Mouse (Mus musculus) mesoderm, embryonic 11.5 days (tissue): ENCODE data around the gene Crip2.
A peak's percentile ranks its signal among the peaks of the same experiment; 100 is the strongest.

Experiments used
- DNase-seq: peaks from one replicate; pipeline ENCODE4 v3.0.0-alpha.2; 2012; ENCODE audit warnings: low read depth, low spot score

The Crip2 gene

GRCm38 (mm10) chr12:113147481-113147880, 7.4 kb downstream of the Crip2 start:
- DNase-seq, result no peak

- no peak for DNase-seq
These were observed 8.5 kb downstream of the Crip2 start for GRCm38 (mm10) chr12:113148381-113149035.

DNA sequence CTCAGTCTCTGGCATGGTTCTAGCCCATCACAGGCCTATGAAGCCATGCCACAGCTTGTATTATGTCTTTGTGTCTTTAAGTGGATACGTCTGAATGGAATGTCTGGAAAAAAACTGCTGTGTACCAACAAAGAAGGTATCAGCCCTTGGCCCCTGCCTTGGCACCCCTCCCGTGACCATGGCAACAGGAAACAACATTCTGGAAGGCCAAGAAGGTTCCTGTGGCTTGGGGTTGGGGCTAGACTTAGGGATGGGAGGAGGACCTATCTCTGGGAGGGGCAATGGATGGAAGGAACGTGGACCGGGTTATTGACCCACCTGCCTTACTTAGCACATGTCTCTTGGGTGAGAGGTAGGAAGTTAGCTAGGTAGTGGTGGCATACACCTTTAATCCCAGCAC, 9.3 kb downstream of the Crip2 start:
- no peak for DNase-seq

DNA sequence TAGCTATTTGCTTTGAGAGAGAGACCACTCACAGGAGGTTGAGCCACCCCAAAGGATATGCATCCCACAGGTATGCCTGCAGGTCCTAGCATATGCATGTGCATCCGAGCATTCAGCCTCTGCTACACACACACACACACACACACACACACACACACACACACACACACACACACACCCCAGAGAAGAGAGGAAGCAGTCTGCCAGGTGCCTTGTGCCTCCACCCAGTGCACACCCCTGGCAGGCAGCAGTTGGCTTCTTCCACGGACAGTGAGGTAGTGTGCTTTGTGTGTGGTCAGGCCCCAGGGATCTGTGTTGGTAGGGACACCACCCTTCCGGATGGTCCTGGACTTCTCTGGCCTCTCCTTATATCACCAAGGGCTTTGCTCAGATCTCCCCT, 9.9 kb downstream of the Crip2 start:
- DNase-seq, result no peak

DNA sequence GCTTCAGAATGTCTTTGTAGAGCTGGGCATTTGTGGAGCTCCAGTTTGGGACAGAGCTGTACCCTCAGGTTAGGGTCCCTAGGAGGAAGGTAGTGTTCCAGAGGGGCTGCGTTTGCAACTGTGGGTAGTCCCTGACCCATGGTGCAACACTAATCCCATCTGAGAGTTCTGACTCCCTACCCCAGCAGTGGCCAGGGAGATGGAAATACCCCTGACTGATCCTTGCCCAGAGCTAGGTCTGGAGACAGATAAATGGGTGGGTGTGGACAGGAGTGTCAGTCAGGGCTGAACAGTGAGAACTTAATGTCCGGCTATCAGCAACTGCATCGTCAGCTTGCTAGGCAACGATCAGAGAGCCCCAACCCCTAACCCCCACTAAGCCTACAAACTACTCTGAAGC, 10.6 kb downstream of the Crip2 start:
- no peak for DNase-seq

- DNase-seq, result no peak
These were observed 11.0 kb downstream of the Crip2 start for GRCm38 (mm10) chr12:113151046-113151445.

GRCm38 (mm10) chr12:113151661-113152271, 11.7 kb downstream of the Crip2 start:
- no peak for DNase-seq

GRCm38 (mm10) chr12:113152272-113152661, 12.2 kb downstream of the Crip2 start:
- no peak for DNase-seq

- no peak for DNase-seq
These were observed 13.0 kb downstream of the Crip2 start for GRCm38 (mm10) chr12:113152991-113153525.

DNA sequence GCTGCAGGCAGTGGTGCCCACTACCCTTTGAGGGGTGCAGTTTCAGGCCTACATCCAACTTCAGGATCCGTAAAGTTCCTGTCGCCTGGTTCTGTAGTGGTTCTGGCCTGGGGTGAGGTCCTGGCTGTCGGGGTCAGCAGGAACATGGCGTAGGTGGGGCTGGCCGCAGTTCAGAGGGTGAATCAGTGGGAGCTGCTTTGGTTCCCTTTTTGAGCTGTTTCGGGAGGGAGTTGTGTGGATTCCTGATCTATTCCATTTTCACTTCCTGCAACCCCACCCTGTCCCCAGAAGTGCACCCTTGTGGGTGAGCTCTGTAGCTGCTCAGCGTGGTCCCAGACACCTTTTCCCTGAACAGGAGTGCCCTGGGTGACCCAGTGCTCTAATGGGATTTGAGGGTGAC, 13.9 kb downstream of the Crip2 start:
- no peak for DNase-seq

GRCm38 (mm10) chr12:113154747-113155075, 14.7 kb downstream of the Crip2 start:
- no peak for DNase-seq

- DNase-seq, result no peak
These were observed 15.2 kb downstream of the Crip2 start for GRCm38 (mm10) chr12:113155076-113155771.

DNA sequence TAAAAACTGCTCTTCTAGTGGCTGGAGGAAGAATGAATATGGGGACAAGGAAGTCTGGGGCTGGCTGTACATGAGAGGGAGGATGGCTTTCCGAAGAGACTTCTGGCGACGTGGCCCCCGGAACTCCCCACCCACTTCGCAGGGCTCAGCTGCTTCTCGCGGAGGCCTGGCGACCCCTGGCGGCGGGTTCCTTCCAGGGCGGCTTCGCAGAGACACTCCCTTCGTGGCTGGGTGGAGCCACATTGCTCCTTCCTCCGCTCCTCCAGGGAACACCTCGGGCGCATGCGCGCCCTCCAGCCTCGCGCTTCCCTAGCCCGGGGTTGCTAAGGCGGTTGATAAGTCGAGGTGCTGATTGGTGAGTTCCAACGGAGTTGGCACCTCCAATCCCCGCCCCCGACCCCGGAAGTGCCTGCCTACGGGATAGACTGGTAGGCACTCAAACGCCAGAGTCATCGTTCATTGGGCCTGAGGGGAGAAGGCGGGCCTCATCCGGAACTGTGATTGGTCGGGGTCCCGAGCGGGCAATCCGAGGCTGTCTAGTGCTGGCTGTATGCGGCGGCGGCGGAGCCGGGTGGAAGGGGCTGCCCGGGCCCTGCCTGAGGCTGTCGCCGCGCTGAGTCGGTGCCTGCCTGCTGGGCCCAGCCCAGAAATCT, 16.0 kb downstream of the Crip2 start, which contains the start of gene Tedc1:
Gene Tedc1 (plus strand): TSS at position 535 of the 653 bp plus-strand sequence.
- DNase-seq, result peak; percentile 100

DNA sequence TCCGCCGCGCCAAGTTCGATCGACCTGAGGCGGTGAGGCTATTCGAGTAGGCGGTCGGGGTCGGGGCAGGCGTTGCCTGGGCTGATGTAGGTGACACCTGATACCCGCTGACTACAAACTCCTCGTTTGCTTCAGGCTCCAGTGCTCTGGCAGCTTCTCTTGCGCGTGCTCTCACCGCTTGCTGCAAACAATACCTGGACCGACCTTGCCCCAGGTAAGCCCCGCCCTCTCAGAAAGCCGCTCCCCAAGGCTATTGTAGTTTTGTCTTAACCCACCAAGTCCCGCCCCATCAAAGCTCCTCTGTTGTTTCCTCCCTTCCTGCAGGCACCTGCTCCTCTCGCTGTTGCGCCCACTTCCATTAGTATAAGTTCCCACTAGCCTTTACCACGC, 16.5 kb downstream of the Crip2 start:
- DNase-seq, result no peak

GRCm38 (mm10) chr12:113157002-113157401, 17.0 kb downstream of the Crip2 start:
- DNase-seq, result no peak

DNA sequence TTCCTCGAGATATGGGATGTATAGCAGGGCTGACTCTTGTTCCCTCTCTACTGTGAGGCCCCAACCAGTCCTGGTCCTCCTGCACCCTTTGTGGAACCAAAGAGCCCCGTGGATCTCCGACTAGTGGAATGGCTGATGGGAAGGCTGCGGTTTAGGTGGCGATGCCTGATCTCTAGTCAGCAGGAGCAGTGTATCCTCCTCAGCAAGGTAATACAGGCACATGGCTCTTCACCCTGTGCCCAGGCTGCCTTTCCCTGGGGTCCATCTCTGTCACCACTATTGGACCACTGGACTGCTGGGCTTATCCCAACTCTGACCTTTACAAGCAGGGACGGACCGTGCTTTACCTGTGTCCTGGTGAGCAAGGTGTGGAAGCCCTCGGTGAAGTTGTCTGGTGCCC, 17.5 kb downstream of the Crip2 start:
- DNase-seq, result no peak

GRCm38 (mm10) chr12:113157971-113158370, 17.9 kb downstream of the Crip2 start:
- no peak for DNase-seq

DNA sequence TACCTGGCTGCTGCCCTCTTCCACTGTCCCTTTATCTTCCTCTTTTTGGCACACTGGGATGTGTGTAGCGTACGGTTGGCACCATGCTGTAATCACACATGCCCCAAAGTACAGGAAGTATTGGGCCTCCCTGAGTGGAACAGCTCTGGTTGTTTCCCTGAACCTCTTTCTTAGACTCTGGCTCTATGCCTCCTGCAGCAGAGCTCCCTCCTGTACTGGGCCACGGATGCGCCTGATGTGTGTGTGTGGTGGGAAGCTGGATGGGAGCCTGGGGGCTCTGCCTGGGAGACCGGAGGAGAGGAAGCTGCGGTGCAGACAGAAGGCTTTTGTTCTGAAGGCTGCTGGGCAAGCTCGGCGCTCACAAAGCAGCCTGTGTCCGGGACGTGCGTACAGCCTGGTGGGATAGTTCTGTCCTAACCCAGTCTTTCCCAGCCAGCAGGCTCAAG, 23.5 kb downstream of the Crip2 start:
- no peak for DNase-seq

DNA sequence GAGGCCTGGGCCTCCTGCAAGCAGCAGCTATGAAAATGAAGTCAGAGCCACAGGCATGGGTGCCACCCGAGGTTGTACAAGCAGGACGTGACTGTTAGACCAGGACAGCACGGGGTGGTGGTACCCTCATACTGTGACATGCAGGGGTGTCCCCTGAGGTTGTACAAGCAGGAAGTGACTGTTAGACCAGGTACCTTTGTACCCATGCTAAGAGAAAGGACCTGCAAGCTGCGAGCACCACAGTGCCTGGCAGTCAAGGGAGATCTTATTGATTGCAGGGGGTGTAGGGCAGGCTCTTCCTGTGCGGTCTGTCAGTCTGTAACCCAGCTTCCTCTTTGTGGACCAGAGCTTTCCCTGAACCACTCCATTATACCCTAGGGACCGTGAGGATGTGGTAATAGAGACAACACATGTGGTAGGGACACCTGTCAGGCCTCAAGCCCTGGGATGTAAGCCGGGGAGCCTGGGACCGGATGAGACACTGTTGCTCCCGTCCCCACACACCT, 28.0 kb downstream of the Crip2 start:
- no peak for DNase-seq

GRCm38 (mm10) chr12:113176960-113177725, 37.1 kb downstream of the Crip2 start:
- no peak for DNase-seq

DNA sequence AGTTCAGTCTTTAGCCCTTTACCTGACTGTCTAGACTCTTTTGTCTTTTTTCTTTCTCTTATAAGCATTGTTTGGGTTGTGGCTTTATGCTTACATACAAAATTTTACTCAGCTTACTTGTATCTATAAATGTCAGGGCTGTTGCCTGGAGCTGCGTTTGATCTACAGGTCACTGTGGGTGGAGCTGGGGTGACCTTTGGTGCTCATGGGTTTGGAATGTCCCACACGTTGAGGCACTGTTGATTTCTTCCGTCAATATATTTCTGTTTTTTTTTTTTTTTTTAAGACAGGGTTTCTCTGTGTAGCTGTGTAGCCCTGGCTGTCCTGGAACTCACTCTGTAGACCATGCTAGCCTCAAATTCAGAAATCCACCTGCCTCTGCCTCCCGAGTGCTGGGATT, 41.0 kb downstream of the Crip2 start:
- no peak for DNase-seq
